Mouse (Mus musculus): Measurements from ENCODE around the gene Jak2. TPM values are rescaled to one million over a fixed set of nuclear protein-coding genes. Genes with fewer than 3 reads are reported as not detected.

Jak2 gene
- total and polyA plus RNA-seq, 3 experiments: 26.4 to 78.6 (median 30.2) TPM

Other genes starting within 250 kb of the Jak2 start
- gene Ak3, start 203.9 kb upstream of the Jak2 start, total RNA-seq (2012; rRNA removed): 41.0 and 47.3 TPM in 2 replicates
- 10 to 100 TPM; 50.0 to 86.3 TPM for gene Ak3, start 203.9 kb upstream of the Jak2 start, polyA plus RNA-seq (2012; ENCODE audit: insufficient read depth in 1 of 2, insufficient read length in 2 of 2, low read depth in 1 of 2, low replicate concordance in 2 of 2, missing spikeins in 1 of 2)
- 75.1 and 86.4 TPM in 2 replicates for gene Rcl1, start 150.5 kb upstream of the Jak2 start, total RNA-seq (2012; rRNA removed)
- 100 to 1,000 TPM in 1 of 2 experiments, not detected in 1; 122 TPM for gene Rcl1, start 150.5 kb upstream of the Jak2 start, polyA plus RNA-seq (2012; ENCODE audit: insufficient read depth in 1 of 2, insufficient read length in 2 of 2, low read depth in 1 of 2, low replicate concordance in 2 of 2, missing spikeins in 1 of 2)
- 2.2 and 3.1 TPM in 2 replicates for gene Insl6, start 73.5 kb downstream of the Jak2 start, total RNA-seq (2012; rRNA removed)
- gene Insl6, start 73.5 kb downstream of the Jak2 start, polyA plus RNA-seq (2012; ENCODE audit: insufficient read depth in 1 of 2, insufficient read length in 2 of 2, low read depth in 1 of 2, low replicate concordance in 2 of 2, missing spikeins in 1 of 2): 1 to 10 TPM in 1 of 2 experiments, not detected in 1; 9.9 TPM
- 0.04 TPM in 1 of 2 replicates, not detected in the other for gene Rln1, start 82.8 kb downstream of the Jak2 start, total RNA-seq (2012; rRNA removed)
- gene Rln1, start 82.8 kb downstream of the Jak2 start, polyA plus RNA-seq (2012; ENCODE audit: insufficient read depth in 1 of 2, insufficient read length in 2 of 2, low read depth in 1 of 2, low replicate concordance in 2 of 2, missing spikeins in 1 of 2): not detected
- 107 and 117 TPM in 2 replicates for gene Plgrkt, start 115.6 kb downstream of the Jak2 start, total RNA-seq (2012; rRNA removed)
- gene Plgrkt, start 115.6 kb downstream of the Jak2 start, polyA plus RNA-seq (2012; ENCODE audit: insufficient read depth in 1 of 2, insufficient read length in 2 of 2, low read depth in 1 of 2, low replicate concordance in 2 of 2, missing spikeins in 1 of 2): 100 to 1,000 TPM in 1 of 2 experiments, not detected in 1; 145 TPM
- 3.1 and 3.2 TPM in 2 replicates for gene Cd274, start 115.6 kb downstream of the Jak2 start, total RNA-seq (2012; rRNA removed)
- 1 to 10 TPM in 1 of 2 experiments, not detected in 1; 5.0 TPM for gene Cd274, start 115.6 kb downstream of the Jak2 start, polyA plus RNA-seq (2012; ENCODE audit: insufficient read depth in 1 of 2, insufficient read length in 2 of 2, low read depth in 1 of 2, low replicate concordance in 2 of 2, missing spikeins in 1 of 2)
- 1.3 and 1.7 TPM in 2 replicates for gene Pdcd1lg2, start 159.1 kb downstream of the Jak2 start, total RNA-seq (2012; rRNA removed)
- gene Pdcd1lg2, start 159.1 kb downstream of the Jak2 start, polyA plus RNA-seq (2012; ENCODE audit: insufficient read depth in 1 of 2, insufficient read length in 2 of 2, low read depth in 1 of 2, low replicate concordance in 2 of 2, missing spikeins in 1 of 2): 1 to 10 TPM in 1 of 2 experiments, not detected in 1; 5.4 TPM

All from MEL (cell line).